Comparison of ENCODE assay signal across 21 mouse cellular contexts in the genomic region with DNA sequence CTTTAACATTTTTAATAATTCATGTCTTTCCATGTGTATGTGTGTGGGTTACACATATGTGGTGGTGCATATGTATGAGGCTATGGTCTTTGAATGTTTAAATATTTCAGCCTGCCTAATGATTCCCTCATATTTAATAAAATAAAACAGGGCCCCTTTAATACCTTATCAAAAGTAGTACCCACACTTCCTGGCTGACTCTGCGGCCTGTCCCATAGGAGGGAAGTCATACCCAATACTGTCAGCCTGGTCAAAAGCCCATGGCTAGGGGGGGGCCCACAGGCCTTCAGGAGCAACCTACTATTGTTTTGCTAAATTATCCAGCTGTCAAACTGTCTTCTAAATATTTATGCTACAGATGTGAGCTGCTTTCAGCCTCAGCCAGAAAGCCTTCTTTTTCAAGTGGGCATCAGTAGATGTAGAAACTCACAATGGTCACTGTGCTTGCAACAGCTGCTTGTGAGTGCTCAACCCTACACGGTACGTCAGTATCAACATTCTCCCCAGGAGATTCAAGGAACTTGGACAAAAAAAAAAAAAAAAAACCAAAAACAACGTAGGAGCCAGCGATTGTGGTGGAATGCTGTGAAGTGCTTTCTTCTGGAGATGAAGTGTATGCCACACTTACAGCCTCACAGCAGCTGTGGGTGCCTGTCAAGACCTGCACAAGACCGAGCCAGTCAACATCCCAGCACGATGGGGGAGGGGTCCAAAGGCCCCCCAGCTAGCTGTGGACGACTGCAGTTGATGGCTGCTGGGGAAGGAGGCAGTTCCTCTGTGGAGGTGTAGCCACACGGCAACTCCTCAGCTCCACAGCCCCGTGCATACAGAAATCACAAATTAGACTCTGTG. TPM values are rescaled to one million over a fixed set of nuclear protein-coding genes. Genes with fewer than 3 reads are reported as not detected.
A peak's percentile ranks its signal among the peaks of the same experiment; 100 is the strongest.
DNase-seq lines count a peak whose midpoint lies in the region; ATAC-seq and TF ChIP-seq lines count a peak whose summit lies in the region.
"Had no signal": no experiment of that assay in that cellular context is flagged by ENCODE, and none has a peak within 500 bp of the region (broad histone marks: within the 10 kb centered on the region; RNA-seq: fewer than 3 reads in every experiment).

No protein-coding gene starts in this region.

- no peak overlapping the region for H3K9ac ChIP-seq in lung, postnatal 0 days (replicated peaks; ENCODE audit: low read depth)
- H3K9ac ChIP-seq in MEL (ENCODE audit: control insufficient read depth, low read depth, low read length, poor library complexity, severe bottlenecking): no peak overlapping the region
- H3K9ac ChIP-seq: embryonic facial prominence, embryonic 15.5 days; hindbrain, embryonic 14.5 days had no signal

- no peak for TF ChIP-seq CTCF in lung, postnatal 0 days (IDR thresholded peaks at IDR 0.05)
- no peak for TF ChIP-seq CTCF in MEL (IDR thresholded peaks at IDR 0.05 in 2 of 3, conservative IDR thresholded peaks at IDR 0.05 in 1 of 3; ENCODE audit: control insufficient read depth in 1 of 3, insufficient read depth in 1 of 3, low read depth in 2 of 3, low read length in 3 of 3, poor library complexity in 1 of 3, severe bottlenecking in 1 of 3)

- TF ChIP-seq POLR2A in MEL (IDR thresholded peaks at IDR 0.05; ENCODE audit: control insufficient read depth in 1 of 2, insufficient read depth in 1 of 2, low read depth in 1 of 2, low read length in 2 of 2, poor library complexity in 1 of 2): no peak
- TF ChIP-seq POLR2A in myocyte (IDR thresholded peaks at IDR 0.05; ENCODE audit: insufficient read length, low read depth): no peak

- DNase-seq in lung, postnatal 0 days (ENCODE audit: low spot score): peak; percentile 65
- no peak for DNase-seq in lung, postnatal 10 days
- no peak for DNase-seq in MEL (ENCODE audit: low read depth, low spot score)
- peak; percentile 35 for DNase-seq in forelimb bud, embryonic 11.5 days (ENCODE audit: low read depth, low spot score)
- DNase-seq in spleen, postnatal 4 days (ENCODE audit: low spot score in 2 of 2): no peak
- DNase-seq in yolk sac, embryonic 10.5 days (ENCODE audit: low spot score): no peak
- DNase-seq: adrenal gland, postnatal 10 days; cerebellum, adult 11 months; cerebellum, adult 8-10 months; cerebellum, postnatal 14 days; heart, adult 2 months had no signal

- ATAC-seq in lung, postnatal 0 days: peak; percentile 87
- ATAC-seq: CD4-positive, CD25-positive, alpha-beta regulatory T cell, adult 4 months; forebrain, embryonic 14.5 days had no signal

- no peaks in the 10 kb centered on the region for H3K36me3 ChIP-seq in lung, postnatal 0 days (ENCODE audit: insufficient read depth, low read length)
- H3K36me3 ChIP-seq in MEL (ENCODE audit: control insufficient read depth in 1 of 2, insufficient read depth in 2 of 2, low read length in 2 of 2): peaks cover 14 to 40% of the 10 kb centered on the region in 2 experiments
- H3K36me3 ChIP-seq in myocyte (ENCODE audit: control insufficient read depth, insufficient read depth): peaks cover 16% of the 10 kb centered on the region

- H3K4me1 ChIP-seq in lung, postnatal 0 days (ENCODE audit: insufficient read depth, low read depth, low read length): no peaks in the 10 kb centered on the region; the same call in 1 of the 2 replicates
- H3K4me1 ChIP-seq in MEL (ENCODE audit: control insufficient read depth in 1 of 2, insufficient read depth in 2 of 2, low read length in 2 of 2): peaks cover 17% of the 10 kb centered on the region in 2 experiments
- H3K4me1 ChIP-seq: embryonic facial prominence, embryonic 15.5 days had no signal

- H3K4me3 ChIP-seq in lung, postnatal 0 days (ENCODE audit: low read depth, low read length): no peak overlapping the region
- H3K4me3 ChIP-seq in MEL (ENCODE audit: control insufficient read depth in 1 of 2, insufficient read depth in 1 of 2, low read depth in 2 of 2, low read length in 2 of 2) (no peak overlapping the region), myocyte (no peak overlapping the region)
- H3K4me3 ChIP-seq: embryonic facial prominence, embryonic 15.5 days; erythroblast, embryonic 14.5 days; forebrain, embryonic 10.5 days; heart, adult 2 months; hindbrain, embryonic 10.5 days had no signal

- WGBS in lung, postnatal 0 days: 34% methylated on average over 10 of the region's 10 CpGs

- TF ChIP-seq RAD21 in MEL (IDR thresholded peaks at IDR 0.05; ENCODE audit: low read depth, low read length): no peak

- no peak for TF ChIP-seq EP300 in lung, postnatal 0 days (IDR thresholded peaks at IDR 0.05)
- no peak for TF ChIP-seq EP300 in MEL (IDR thresholded peaks at IDR 0.05; ENCODE audit: low read depth in 1 of 2, low read length in 2 of 2)

- H3K79me2 ChIP-seq in MEL (ENCODE audit: control insufficient read depth, insufficient read depth, low read length, poor library complexity): peaks cover 13% of the 10 kb centered on the region
- no peaks in the 10 kb centered on the region for H3K79me2 ChIP-seq in myocyte (ENCODE audit: control insufficient read depth, insufficient read depth)

- no peak overlapping the region for H3ac ChIP-seq in myocyte (ENCODE audit: control insufficient read depth, insufficient read length)

- H3K9me3 ChIP-seq in lung, postnatal 0 days (ENCODE audit: low read length): no peaks in the 10 kb centered on the region
- no peaks in the 10 kb centered on the region for H3K9me3 ChIP-seq in MEL (replicated peaks; ENCODE audit: insufficient read depth, low read length)
- H3K9me3 ChIP-seq: embryonic facial prominence, embryonic 15.5 days; forebrain, embryonic 10.5 days; G1E; hindbrain, embryonic 10.5 days had no signal

- H3K27me3 ChIP-seq in lung, postnatal 0 days (replicated peaks; ENCODE audit: insufficient read depth, low read length): no peaks in the 10 kb centered on the region
- H3K27me3 ChIP-seq in MEL (ENCODE audit: control insufficient read depth in 1 of 2, insufficient read depth in 2 of 2, low read length in 2 of 2): no peaks in the 10 kb centered on the region
- H3K27me3 ChIP-seq in myocyte (ENCODE audit: control insufficient read depth, insufficient read depth, insufficient read length): no peaks in the 10 kb centered on the region
- H3K27me3 ChIP-seq: embryonic facial prominence, embryonic 15.5 days had no signal

- H3K27ac ChIP-seq in lung, postnatal 0 days (ENCODE audit: low read length): peak overlapping the region; percentile 10; the same call in 1 of the 2 replicates
- H3K27ac ChIP-seq in MEL (ENCODE audit: control insufficient read depth, low read depth, low read length): no peak overlapping the region
- H3K27ac ChIP-seq: embryonic facial prominence, embryonic 15.5 days; forebrain, embryonic 10.5 days; heart, adult 2 months; hindbrain, embryonic 10.5 days; hindbrain, embryonic 14.5 days had no signal

- no peak overlapping the region for H3K4me2 ChIP-seq in lung, postnatal 0 days (replicated peaks; ENCODE audit: low read depth, low read length)
- no peak overlapping the region for H3K4me2 ChIP-seq in myocyte (ENCODE audit: low read depth)
- H3K4me2 ChIP-seq: embryonic facial prominence, embryonic 15.5 days; heart, embryonic 11.5 days; hindbrain, embryonic 14.5 days had no signal

TF ChIP-seq in MEL, 35 proteins besides CTCF, POLR2A, EP300 and RAD21:
- TF ChIP-seq SIN3A (IDR thresholded peaks at IDR 0.05; ENCODE audit: low read length) (0 out of 2 replicates have a peak, but pooled peaks have one; percentile 26), TBP (IDR thresholded peaks at IDR 0.05; ENCODE audit: low read depth, low read length) (no peak), ZNF384 (IDR thresholded peaks at IDR 0.05; ENCODE audit: low read depth, low read length) (peak; percentile 29; the same call in 1 of the 2 replicates)
TF ChIP-seq in MEL: peak in this region for 2.

TF ChIP-seq in myocyte, 11 proteins besides CTCF, POLR2A, EP300 and RAD21 (continues in another document):
- TF ChIP-seq REST (IDR thresholded peaks at IDR 0.05; ENCODE audit: insufficient read depth, insufficient read length): no peak
- no peak for TF ChIP-seq USF1 (IDR thresholded peaks at IDR 0.05; ENCODE audit: low read depth)
- no peak for TF ChIP-seq TCF12 (IDR thresholded peaks at IDR 0.05; ENCODE audit: insufficient read depth, poor library complexity, severe bottlenecking)
- peak in 2 of 3 experiments; percentile 80 to 92 for TF ChIP-seq MYOD1 (IDR thresholded peaks at IDR 0.05; ENCODE audit: control insufficient read depth in 1 of 3, insufficient read length in 2 of 3, low read depth in 2 of 3)
- TF ChIP-seq MYOG (IDR thresholded peaks at IDR 0.05; ENCODE audit: control insufficient read depth in 1 of 3, insufficient read depth in 1 of 3, insufficient read length in 2 of 3, low read depth in 2 of 3): peak in 1 of 3 experiments; percentile 29
- TF ChIP-seq TCF3 (IDR thresholded peaks at IDR 0.05; ENCODE audit: insufficient read length, low read depth): no peak
- no peak for TF ChIP-seq CEBPB (IDR thresholded peaks at IDR 0.05; ENCODE audit: insufficient read depth, poor library complexity, severe bottlenecking)
- TF ChIP-seq MAX (IDR thresholded peaks at IDR 0.05; ENCODE audit: low read depth): no peak
- TF ChIP-seq SRF (IDR thresholded peaks at IDR 0.05; ENCODE audit: control insufficient read depth, insufficient read length, low read depth): no peak

RNA-seq across cellular contexts. Expression of a gene that starts 12.5 kb away (rescaled TPM):
- 2.1 and 2.8 TPM in 2 replicates for polyA plus RNA-seq in lung, postnatal 0 days (2015; fragmentation: Nextera tagmentation; extraction: Ambion mirVana)
- total RNA-seq in MEL (2012; rRNA removed): 47.5 and 53.9 TPM in 2 replicates
- polyA plus RNA-seq in MEL (2012; ENCODE audit: insufficient read depth in 1 of 2, insufficient read length in 2 of 2, low read depth in 1 of 2, low replicate concordance in 2 of 2, missing spikeins in 1 of 2) (10 to 100 TPM in 1 of 2 experiments, not detected in 1; 67.9 TPM), myocyte (2012; fragmentation: generic; extraction: Trizol) (4.4 TPM)

RNA-seq across cellular contexts. Expression of a gene that starts 40.4 kb away (rescaled TPM):
- polyA plus RNA-seq in lung, postnatal 0 days (2015; fragmentation: Nextera tagmentation; extraction: Ambion mirVana): 12.8 and 14.1 TPM in 2 replicates
- 26.7 and 36.0 TPM in 2 replicates for total RNA-seq in MEL (2012; rRNA removed)
- polyA plus RNA-seq in MEL (2012; ENCODE audit: insufficient read depth in 1 of 2, insufficient read length in 2 of 2, low read depth in 1 of 2, low replicate concordance in 2 of 2, missing spikeins in 1 of 2): 10 to 100 TPM in 1 of 2 experiments, not detected in 1; 31.5 TPM
- polyA plus RNA-seq in myocyte (2012; fragmentation: generic; extraction: Trizol): 0.19 TPM

RNA-seq across cellular contexts. Expression of a gene that starts 45.9 kb away (rescaled TPM):
- polyA plus RNA-seq in lung, postnatal 0 days (2015; fragmentation: Nextera tagmentation; extraction: Ambion mirVana): 0.10 and 0.16 TPM in 2 replicates
- total RNA-seq in MEL (2012; rRNA removed): 0.04 TPM in 1 of 2 replicates, not detected in the other
- polyA plus RNA-seq in MEL (2012; ENCODE audit: insufficient read depth in 1 of 2, insufficient read length in 2 of 2, low read depth in 1 of 2, low replicate concordance in 2 of 2, missing spikeins in 1 of 2) (under 1 TPM in 1 of 2 experiments, not detected in 1; 0.04 TPM), myocyte (2012; fragmentation: generic; extraction: Trizol) (0.80 TPM)
- polyA plus RNA-seq: CD4-positive, CD25-positive, alpha-beta regulatory T cell, adult 4 months had no signal

RNA-seq across cellular contexts. Expression of a gene that starts 58.6 kb away (rescaled TPM):
- 4.6 and 5.9 TPM in 2 replicates for polyA plus RNA-seq in lung, postnatal 0 days (2015; fragmentation: Nextera tagmentation; extraction: Ambion mirVana)
- total RNA-seq in MEL (2012; rRNA removed): 55.6 and 58.2 TPM in 2 replicates
- 100 to 1,000 TPM in 1 of 2 experiments, not detected in 1; 110 TPM for polyA plus RNA-seq in MEL (2012; ENCODE audit: insufficient read depth in 1 of 2, insufficient read length in 2 of 2, low read depth in 1 of 2, low replicate concordance in 2 of 2, missing spikeins in 1 of 2)
- polyA plus RNA-seq in myocyte (2012; fragmentation: generic; extraction: Trizol): 0.79 TPM

Comparison
In these comparisons a context has a peak if more than half of its experiments do, and no peak if none do; other contexts are left out.
1. DNase-seq: peak in lung, postnatal 0 days (single experiment) and forelimb bud, embryonic 11.5 days (single experiment); none in lung, postnatal 10 days (single experiment), MEL (single experiment), spleen, postnatal 4 days (0 of 2) and yolk sac, embryonic 10.5 days (single experiment).